ENCODE assay signal across 8 mouse cellular contexts in genomic region chr10:6980236-6980635, GRCm38 (mm10).
DNase-seq lines count a peak whose midpoint lies in the region; ATAC-seq lines count a peak whose summit lies in the region.

No protein-coding gene starts in this region.

- peak overlapping the region; percentile 24 for H3K4me3 ChIP-seq in neural tube, embryonic 13.5 days

- ATAC-seq in neural tube, embryonic 13.5 days (ENCODE audit: low read depth), result peak; percentile 59; the same call in 1 of the 2 replicates
- peak; percentile 41 for ATAC-seq in inflammation-experienced regulatory T-cells, adult 6 months

- H3K27ac ChIP-seq in neural tube, embryonic 13.5 days (replicated peaks), result peak overlapping the region; percentile 28; the same call in 1 of the 2 replicates

- H3K36me3 ChIP-seq in neural tube, embryonic 13.5 days, result no peaks in the 10 kb centered on the region
- no peaks in the 10 kb centered on the region for H3K36me3 ChIP-seq in splenic B cell, adult 2 months (ENCODE audit: control insufficient read depth, insufficient read depth, low read length, poor library complexity, severe bottlenecking)

- H3K9me3 ChIP-seq in neural tube, embryonic 13.5 days, result no peaks in the 10 kb centered on the region

- no peaks in the 10 kb centered on the region for H3K4me1 ChIP-seq in neural tube, embryonic 13.5 days (replicated peaks)

- H3K4me2 ChIP-seq in neural tube, embryonic 13.5 days, result peak overlapping the region; percentile 44

- peak overlapping the region; percentile 58 for H3K9ac ChIP-seq in neural tube, embryonic 13.5 days

- no peaks in the 10 kb centered on the region for H3K27me3 ChIP-seq in neural tube, embryonic 13.5 days
- H3K27me3 ChIP-seq in splenic B cell, adult 2 months (ENCODE audit: control insufficient read depth, insufficient read depth, low read length, poor library complexity, severe bottlenecking), result no peaks in the 10 kb centered on the region

- WGBS in neural tube, embryonic 13.5 days, result 27% methylated on average over 6 of the region's 6 CpGs

- DNase-seq in cerebellum, postnatal 14 days, result peak; percentile 21 to 50
- DNase-seq in cerebellum, postnatal 4 days (ENCODE audit: low spot score in 2 of 2), result no peak
- no peak for DNase-seq in neural tube, embryonic 10.5 days (ENCODE audit: extremely low spot score, low spot score)
- DNase-seq in splenic B cell, adult 2 months (ENCODE audit: low read depth, low spot score), result peak; percentile 45
- no peak for DNase-seq in spleen, postnatal 14 days (ENCODE audit: low spot score in 2 of 2)
- no peak for DNase-seq in kidney, adult 11 months

Comparison
In these comparisons a context has a peak if more than half of its experiments do, and no peak if none do; other contexts are left out.
1. DNase-seq: peak in cerebellum, postnatal 14 days (2 of 2) and splenic B cell, adult 2 months (single experiment); none in cerebellum, postnatal 4 days (0 of 2), neural tube, embryonic 10.5 days (single experiment), spleen, postnatal 14 days (0 of 2) and kidney, adult 11 months (single experiment).